Mouse (Mus musculus) neural tube, postnatal 0 days (tissue): ENCODE results near the gene Smim17. TPM values are rescaled to one million over a fixed set of nuclear protein-coding genes. Genes with fewer than 3 reads are reported as not detected.

Experiments used
- polyA plus RNA-seq: library from polyadenylated mRNA; unstranded; fragments of >200 nt; fragmentation: Nextera tagmentation; extraction: Ambion mirVana; gene quantifications from 2 replicates; pipeline ENCODE4 v1.2.1, GENCODE M21; 2015

The Smim17 gene
- polyA plus RNA-seq = 9.4 and 10.7 TPM in 2 replicates

GRCm38 (mm10) chr7:6397996-6398975, at the start of gene Smim17:
Smim17 (plus strand) TSS chr7:6398715.

GRCm38 (mm10) chr7:6363047-6363488, 35.4 kb upstream of the Smim17 start, which contains the start of gene Zfp78:
Zfp78 (plus strand) TSS chr7:6363280.

GRCm38 (mm10) chr7:6383044-6383455, 15.5 kb upstream of the Smim17 start, which contains the start of gene Zfp28:
Zfp28 (plus strand) TSS chr7:6383295.

GRCm38 (mm10) chr7:6410043-6410442, 11.5 kb downstream of the Smim17 start, which contains the start of gene Gm20715:
Gm20715 (plus strand) TSS chr7:6410277.

GRCm38 (mm10) chr7:6438388-6438787, 39.9 kb downstream of the Smim17 start, which contains the start of gene Olfr1344:
Olfr1344 (plus strand) TSS chr7:6438688.

GRCm38 (mm10) chr7:6455868-6456267, 57.4 kb downstream of the Smim17 start, which contains the start of gene Olfr1336:
Olfr1336 (plus strand) TSS chr7:6456168.

GRCm38 (mm10) chr7:6466951-6467350, 68.4 kb downstream of the Smim17 start, which contains the start of gene Olfr1346:
Olfr1346 (plus strand) TSS chr7:6467101.

Other genes starting within 250 kb of the Smim17 start
- gene Zfp787, start 242.7 kb upstream of the Smim17 start, polyA plus RNA-seq = 44.1 and 51.8 TPM in 2 replicates
- 61.7 and 69.1 TPM in 2 replicates for gene Zfp444, start 226.5 kb upstream of the Smim17 start, polyA plus RNA-seq
- not detected in 2 replicates for gene Galp, start 201.6 kb upstream of the Smim17 start, polyA plus RNA-seq
- gene Zscan5b, start 176.4 kb upstream of the Smim17 start, polyA plus RNA-seq = not detected in 2 replicates
- gene Epp13, start 146.0 kb upstream of the Smim17 start, polyA plus RNA-seq = 0.73 TPM in 1 of 2 replicates, not detected in the other
- gene Zfp667, start 112.1 kb upstream of the Smim17 start, polyA plus RNA-seq = 12.0 and 13.8 TPM in 2 replicates
- gene Zfp583, start 67.4 kb upstream of the Smim17 start, polyA plus RNA-seq = 15.5 and 15.9 TPM in 2 replicates
- 6.2 and 6.8 TPM in 2 replicates for gene Gm3854, start 55.0 kb upstream of the Smim17 start, polyA plus RNA-seq
- 2.9 and 3.0 TPM in 2 replicates for gene Zfp78, start 35.4 kb upstream of the Smim17 start, polyA plus RNA-seq
- gene Zfp28, start 15.4 kb upstream of the Smim17 start, polyA plus RNA-seq = 10.9 and 11.4 TPM in 2 replicates
- 0.08 TPM in 1 of 2 replicates, not detected in the other for gene Gm20715, start 11.6 kb downstream of the Smim17 start, polyA plus RNA-seq
- 0.19 and 0.43 TPM in 2 replicates for gene Olfr1344, start 40.0 kb downstream of the Smim17 start, polyA plus RNA-seq
- not detected in 2 replicates for gene Olfr1336, start 57.5 kb downstream of the Smim17 start, polyA plus RNA-seq
- gene Olfr1346, start 68.4 kb downstream of the Smim17 start, polyA plus RNA-seq = not detected in 2 replicates
- gene Olfr5, start 88.2 kb downstream of the Smim17 start, polyA plus RNA-seq = not detected in 2 replicates
- not detected in 2 replicates for gene Olfr1347, start 101.0 kb downstream of the Smim17 start, polyA plus RNA-seq
- not detected in 2 replicates for gene Olfr1348, start 110.0 kb downstream of the Smim17 start, polyA plus RNA-seq
- gene Olfr1349, start 124.2 kb downstream of the Smim17 start, polyA plus RNA-seq = not detected in 2 replicates
- gene Olfr1350, start 166.1 kb downstream of the Smim17 start, polyA plus RNA-seq = not detected in 2 replicates